Mouse (Mus musculus) stomach, postnatal 0 days (tissue): ENCODE measurements around the gene Gm13287. TPM values are rescaled to one million over a fixed set of nuclear protein-coding genes. Genes with fewer than 3 reads are reported as not detected.
A peak's percentile ranks its signal among the peaks of the same experiment; 100 is the strongest.
"Not testable (repeated sequence)": the region's sequence is repeated elsewhere in the genome, so short reads cannot be mapped to it uniquely, and the experiment has no call there.

Source experiments
- ATAC-seq: fragments of 200-750 bp; cut with Nextera tagmentation; 2 replicates; pipeline ENCODE4 v1.8.0; 2017; ENCODE audit not compliant: low FRiP score, low TSS enrichment
- DNase-seq: peaks from one replicate; pipeline ENCODE4 v3.0.0-alpha.2; 2016; ENCODE audit warnings: low spot score
- H3K27ac ChIP-seq: fragments of 300-500 bp; sonication (generic); replicated peaks from 2 replicates; pipeline ENCODE4 v1.5.1; 2014; ENCODE audit warnings: mild to moderate bottlenecking, control low read depth
- H3K27me3 ChIP-seq: fragments of 300-500 bp; sonication (generic); 2 replicates; pipeline ENCODE4 v1.6.1; 2014; ENCODE audit warnings: low read length; ENCODE audit not compliant: control insufficient read depth, insufficient read depth
- H3K36me3 ChIP-seq: fragments of 300-500 bp; sonication (generic); 2 replicates; pipeline ENCODE4 v1.6.1; 2014; ENCODE audit warnings: low read length, mixed read lengths; ENCODE audit not compliant: control insufficient read depth, insufficient read depth
- H3K4me1 ChIP-seq: fragments of 300-500 bp; sonication (generic); replicated peaks from 2 replicates; pipeline ENCODE4 v1.6.1; 2014; ENCODE audit warnings: antibody characterized with exemption; ENCODE audit not compliant: control insufficient read depth, insufficient read depth
- H3K4me2 ChIP-seq: fragments of 300-500 bp; sonication (generic); replicated peaks from 2 replicates; pipeline ENCODE4 v1.6.1; 2014; ENCODE audit warnings: low read depth, mild to moderate bottlenecking, control low read depth, moderate library complexity
- H3K4me3 ChIP-seq: fragments of 300-500 bp; sonication (generic); 2 replicates; pipeline ENCODE4 v1.5.1; 2014; ENCODE audit warnings: low read depth, low read length, control low read depth
- H3K9ac ChIP-seq: fragments of 300-500 bp; sonication (generic); 2 replicates; pipeline ENCODE4 v1.6.1; 2014; ENCODE audit warnings: mild to moderate bottlenecking, low read length, control low read depth, mixed read lengths
- H3K9me3 ChIP-seq: fragments of 300-500 bp; sonication (generic); 2 replicates; pipeline ENCODE4 v1.6.1; 2016; ENCODE audit warnings: low read length; ENCODE audit not compliant: control insufficient read depth
- CTCF ChIP-seq: IDR thresholded peaks from 2 replicates; pipeline ENCODE4 v1.5.1; 2016; ENCODE audit warnings: antibody characterized with exemption, low read depth, mild to moderate bottlenecking, moderate library complexity
- WGBS: fragments of 180-500 bp; shearing (Covaris S2); extraction: QIAGEN DNeasy Blood & Tissue Kit; methylation state at CpG from one replicate; pipeline ENCODE4 v1.1.7; 2014; 5-methylcytosine and 5-hydroxymethylcytosine counted together
- polyA plus RNA-seq: library from polyadenylated mRNA; unstranded; fragments of >200 nt; fragmentation: Nextera tagmentation; extraction: Ambion mirVana; gene quantifications from 2 replicates; pipeline ENCODE4 v1.2.1, GENCODE M21; 2015

The Gm13287 gene
- polyA plus RNA-seq, 1 experiment from 2014 or later: not detected

- H3K27ac ChIP-seq: 0 out of 2 replicates have a peak overlapping the region, but pooled peaks have one; percentile 24
- ATAC-seq: not testable (repeated sequence)
These were observed 42.6 kb upstream of the Gm13287 start for GRCm38 (mm10) chr4:88760431-88760830.

GRCm38 (mm10) chr4:88761776-88762175 lies 41.3 kb upstream of the Gm13287 start:
- not testable (repeated sequence) for H3K9ac ChIP-seq, H3K4me3 ChIP-seq, ATAC-seq, DNase-seq, H3K27ac ChIP-seq, H3K9me3 ChIP-seq, H3K36me3 ChIP-seq, H3K4me2 ChIP-seq, H3K27me3 ChIP-seq, H3K4me1 ChIP-seq
- 60% methylated on average over 6 of the region's 8 CpGs for WGBS
- TF ChIP-seq CTCF: peak; percentile 16; the same call in 1 of the 2 replicates

More at GRCm38 (mm10) chr4:88760431-88760830, 42.6 kb upstream of the Gm13287 start:
- peak; percentile 79 for DNase-seq
- peak overlapping the region; percentile 31 for H3K4me3 ChIP-seq
- under 1% methylated on average over 21 of the region's 28 CpGs for WGBS
- H3K9me3 ChIP-seq, H3K36me3 ChIP-seq, H3K4me1 ChIP-seq, H3K27me3 ChIP-seq, H3K9ac ChIP-seq: not testable (repeated sequence)
- H3K4me2 ChIP-seq: peak overlapping the region; percentile 41
- peak; percentile 71 for TF ChIP-seq CTCF

GRCm38 (mm10) chr4:88762341-88762740 lies 40.7 kb upstream of the Gm13287 start:
- H3K27ac ChIP-seq, H3K9ac ChIP-seq, H3K4me2 ChIP-seq, H3K4me1 ChIP-seq, H3K36me3 ChIP-seq, H3K4me3 ChIP-seq, DNase-seq, ATAC-seq, H3K9me3 ChIP-seq, H3K27me3 ChIP-seq: not testable (repeated sequence)
- WGBS: 51% methylated on average over 8 of the region's 9 CpGs

- not testable (repeated sequence) for H3K27me3 ChIP-seq, H3K36me3 ChIP-seq, H3K9ac ChIP-seq, ATAC-seq, H3K4me1 ChIP-seq, H3K27ac ChIP-seq, H3K9me3 ChIP-seq
- DNase-seq: peak; percentile 70
- peak; percentile 67 for TF ChIP-seq CTCF
- Histone ChIP-seq H3K4me3 (0 out of 2 replicates have a peak overlapping the region, but pooled peaks have one; percentile 13), H3K4me2 (peak overlapping the region; percentile 35; the same call in 1 of the 2 replicates)
- 2% methylated on average over 17 of the region's 42 CpGs for WGBS
These were observed 39.6 kb upstream of the Gm13287 start for GRCm38 (mm10) chr4:88763384-88764018.

- not testable (repeated sequence) for H3K27me3 ChIP-seq, H3K9ac ChIP-seq, DNase-seq, H3K27ac ChIP-seq, H3K9me3 ChIP-seq, H3K36me3 ChIP-seq, H3K4me3 ChIP-seq, H3K4me2 ChIP-seq, ATAC-seq, H3K4me1 ChIP-seq
- WGBS: no CpG with 5 or more reads among the region's 32 CpGs
These were observed 29.5 kb upstream of the Gm13287 start, which contains the start of gene Gm13290 for GRCm38 (mm10) chr4:88773534-88773933. Gene Gm13290 (plus strand): TSS chr4:88773834.

GRCm38 (mm10) chr4:88776622-88777021 lies 26.4 kb upstream of the Gm13287 start, which contains the start of gene Gm13289:
Gene Gm13289 (plus strand): TSS chr4:88776922.
- not testable (repeated sequence) for H3K4me3 ChIP-seq, ATAC-seq, DNase-seq, H3K4me2 ChIP-seq, H3K9ac ChIP-seq, H3K27me3 ChIP-seq, H3K27ac ChIP-seq, H3K9me3 ChIP-seq, H3K4me1 ChIP-seq, H3K36me3 ChIP-seq
- no CpG with 5 or more reads among the region's 29 CpGs for WGBS

- not testable (repeated sequence) for ATAC-seq, H3K9me3 ChIP-seq
These were observed 23.5 kb upstream of the Gm13287 start, which contains the start of gene Gm13272 for GRCm38 (mm10) chr4:88779550-88779949. Gene Gm13272 (plus strand): TSS chr4:88779850.

GRCm38 (mm10) chr4:88780320-88780719 lies 22.7 kb upstream of the Gm13287 start:
- not testable (repeated sequence) for H3K36me3 ChIP-seq, H3K4me3 ChIP-seq, H3K4me2 ChIP-seq, H3K9me3 ChIP-seq, H3K27ac ChIP-seq, DNase-seq, H3K9ac ChIP-seq, H3K27me3 ChIP-seq, ATAC-seq, H3K4me1 ChIP-seq
- 46% methylated on average over 15 of the region's 18 CpGs for WGBS

More at GRCm38 (mm10) chr4:88779550-88779949, 23.5 kb upstream of the Gm13287 start, which contains the start of gene Gm13272:
- H3K4me1 ChIP-seq, H3K9ac ChIP-seq, H3K4me3 ChIP-seq, H3K27ac ChIP-seq, H3K36me3 ChIP-seq, H3K4me2 ChIP-seq, DNase-seq, H3K27me3 ChIP-seq: not testable (repeated sequence)
- no CpG with 5 or more reads among the region's 29 CpGs for WGBS

- not testable (repeated sequence) for ATAC-seq, H3K9me3 ChIP-seq, H3K4me3 ChIP-seq, H3K4me1 ChIP-seq, DNase-seq, H3K36me3 ChIP-seq, H3K27ac ChIP-seq, H3K9ac ChIP-seq, H3K27me3 ChIP-seq
- 32% methylated on average over 4 of the region's 7 CpGs for whole genome bisulfite sequencing
- H3K4me2 ChIP-seq: 0 out of 2 replicates have a peak within 1 kb of the TSS, but pooled peaks have one; percentile 29
These were observed 21.2 kb upstream of the Gm13287 start, which contains the start of gene Ifnz for GRCm38 (mm10) chr4:88781831-88782230. Gene Ifnz (plus strand): TSS chr4:88782131.
